Mouse (Mus musculus): ENCODE data around the gene Fam20a. TPM values are rescaled to one million over a fixed set of nuclear protein-coding genes. Genes with fewer than 3 reads are reported as not detected.

Gene Fam20a
- total RNA-seq, 2 experiments from 2014 or later: 2.6 to 3.0 TPM

- DNase-seq (ENCODE audit: low spot score in 2 of 2): no peak
These were observed 4.6 kb downstream of the Fam20a start for GRCm38 (mm10) chr11:109717448-109717847.

- DNase-seq (ENCODE audit: low spot score in 2 of 2): no peak
These were observed 5.1 kb downstream of the Fam20a start for GRCm38 (mm10) chr11:109716981-109717380.

- DNase-seq (ENCODE audit: low spot score in 2 of 2): no peak
These were observed 6.7 kb downstream of the Fam20a start for GRCm38 (mm10) chr11:109715311-109715781.

- DNase-seq (ENCODE audit: low spot score in 2 of 2): no peak
These were observed 7.5 kb downstream of the Fam20a start for GRCm38 (mm10) chr11:109714341-109715247.

- no peak for DNase-seq (ENCODE audit: low spot score in 2 of 2)
These were observed 12.6 kb downstream of the Fam20a start for GRCm38 (mm10) chr11:109709501-109709900.

- DNase-seq (ENCODE audit: low spot score in 2 of 2): no peak
These were observed 13.3 kb downstream of the Fam20a start for GRCm38 (mm10) chr11:109708786-109709185.

GRCm38 (mm10) chr11:109707442-109707841, 14.6 kb downstream of the Fam20a start:
- DNase-seq (ENCODE audit: low spot score in 2 of 2): no peak

GRCm38 (mm10) chr11:109706586-109706985, 15.5 kb downstream of the Fam20a start:
- DNase-seq (ENCODE audit: low spot score in 2 of 2): no peak

- peak in 1 of 2 experiments; percentile 38 for DNase-seq (ENCODE audit: low spot score in 2 of 2)
These were observed 16.0 kb downstream of the Fam20a start for GRCm38 (mm10) chr11:109706055-109706412.

GRCm38 (mm10) chr11:109705336-109706054, 16.6 kb downstream of the Fam20a start:
- no peak for DNase-seq (ENCODE audit: low spot score in 2 of 2)

- DNase-seq (ENCODE audit: low spot score in 2 of 2): no peak
These were observed 17.5 kb downstream of the Fam20a start for GRCm38 (mm10) chr11:109704311-109705205.

- no peak for DNase-seq (ENCODE audit: low spot score in 2 of 2)
These were observed 18.2 kb downstream of the Fam20a start for GRCm38 (mm10) chr11:109703845-109704244.

- no peak for DNase-seq (ENCODE audit: low spot score in 2 of 2)
These were observed 19.9 kb downstream of the Fam20a start for GRCm38 (mm10) chr11:109702031-109702815.

- DNase-seq (ENCODE audit: low spot score in 2 of 2): peak in 1 of 2 experiments; percentile 19
These were observed 21.3 kb downstream of the Fam20a start for GRCm38 (mm10) chr11:109700761-109701160.

GRCm38 (mm10) chr11:109699784-109700183, 22.3 kb downstream of the Fam20a start:
- DNase-seq (ENCODE audit: low spot score in 2 of 2): no peak

GRCm38 (mm10) chr11:109698740-109699139, 23.3 kb downstream of the Fam20a start:
- DNase-seq (ENCODE audit: low spot score in 2 of 2): no peak

- no peak for DNase-seq (ENCODE audit: low spot score in 2 of 2)
These were observed 24.9 kb downstream of the Fam20a start for GRCm38 (mm10) chr11:109697089-109697643.

GRCm38 (mm10) chr11:109696519-109696918, 25.6 kb downstream of the Fam20a start:
- DNase-seq (ENCODE audit: low spot score in 2 of 2): no peak

- DNase-seq (ENCODE audit: low spot score in 2 of 2): no peak
These were observed 29.3 kb downstream of the Fam20a start for GRCm38 (mm10) chr11:109692737-109693136.

GRCm38 (mm10) chr11:109689539-109689938, 32.5 kb downstream of the Fam20a start:
- no peak for DNase-seq (ENCODE audit: low spot score in 2 of 2)
